Mouse (Mus musculus): Measurements from ENCODE around the gene Pck2.

The Pck2 gene

GRCm38 (mm10) chr14:55536116-55536745, 3.8 kb upstream of the Pck2 start:
- peak; percentile 65 for DNase-seq

DNA sequence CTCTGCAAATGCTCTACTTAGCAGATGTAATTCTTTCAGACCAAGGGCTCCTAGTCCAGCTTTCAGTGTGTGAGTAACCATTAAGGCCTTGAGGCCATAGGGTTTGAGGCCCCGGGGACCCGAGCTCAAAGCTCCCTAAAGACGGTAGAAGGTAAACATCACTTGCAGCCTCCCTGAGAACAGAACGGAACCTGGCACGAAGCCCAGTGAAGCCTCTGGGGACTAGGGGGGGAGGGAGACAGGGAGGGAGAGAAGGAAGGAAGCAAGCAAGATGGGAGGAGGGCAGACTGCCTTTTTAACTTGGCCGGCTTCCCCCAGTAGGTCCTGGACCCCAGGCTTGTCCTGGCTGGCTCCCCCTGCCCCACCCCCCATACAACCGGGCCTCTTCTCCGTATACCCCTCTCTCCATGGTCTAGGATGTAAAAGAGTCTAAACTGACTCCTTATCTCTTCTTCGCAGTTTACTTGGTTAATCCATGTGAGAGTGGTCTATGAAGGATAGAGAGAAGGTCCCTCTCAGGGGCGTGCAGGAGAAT, 788 bp downstream of the Pck2 start:
- peak; percentile 72 for DNase-seq

- DNase-seq = peak; percentile 26
Observed at GRCm38 (mm10) chr14:55542268-55542667, 2.2 kb downstream of the Pck2 start.

- no peak for DNase-seq
Observed at GRCm38 (mm10) chr14:55544334-55544733, 4.3 kb downstream of the Pck2 start.

DNA sequence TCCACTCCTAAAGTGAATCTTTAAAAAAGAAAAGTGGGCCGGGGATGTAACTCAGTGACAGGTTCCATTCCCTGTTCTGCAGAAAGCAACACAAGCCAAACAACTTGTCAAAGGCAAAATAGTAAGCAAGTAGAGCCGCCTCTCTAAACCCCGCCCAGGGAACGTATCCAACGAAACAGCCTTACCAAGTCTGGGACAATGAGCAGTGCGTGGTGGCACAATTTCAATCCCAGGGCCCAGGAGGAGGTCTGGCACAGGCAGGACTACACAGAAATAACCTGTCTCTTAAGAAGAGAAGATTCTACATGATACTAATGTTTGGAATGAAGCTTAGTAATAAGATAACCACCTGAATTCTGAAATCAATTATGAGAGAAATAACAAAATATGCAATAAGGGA, 10.1 kb downstream of the Pck2 start:
- DNase-seq = no peak

DNA sequence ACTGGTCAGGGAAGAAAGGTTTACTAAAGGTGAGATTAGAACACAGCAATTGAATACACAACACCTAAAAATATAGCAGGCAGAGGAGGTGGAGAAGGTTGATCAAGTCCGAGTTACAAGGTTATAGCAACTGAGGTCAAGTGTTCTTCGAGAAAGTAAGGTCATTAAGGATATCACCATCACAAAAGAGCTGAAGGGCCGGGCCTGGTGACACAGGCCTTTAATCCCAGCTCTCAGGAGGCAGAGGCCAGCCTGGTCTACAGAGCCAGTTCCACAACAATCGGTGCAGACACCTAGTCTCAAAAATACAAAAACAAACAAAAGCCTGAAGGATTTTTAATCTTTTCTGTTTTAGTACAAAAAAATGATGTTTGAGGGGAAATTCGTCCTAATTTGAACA, 11.3 kb downstream of the Pck2 start:
- DNase-seq = no peak

DNA sequence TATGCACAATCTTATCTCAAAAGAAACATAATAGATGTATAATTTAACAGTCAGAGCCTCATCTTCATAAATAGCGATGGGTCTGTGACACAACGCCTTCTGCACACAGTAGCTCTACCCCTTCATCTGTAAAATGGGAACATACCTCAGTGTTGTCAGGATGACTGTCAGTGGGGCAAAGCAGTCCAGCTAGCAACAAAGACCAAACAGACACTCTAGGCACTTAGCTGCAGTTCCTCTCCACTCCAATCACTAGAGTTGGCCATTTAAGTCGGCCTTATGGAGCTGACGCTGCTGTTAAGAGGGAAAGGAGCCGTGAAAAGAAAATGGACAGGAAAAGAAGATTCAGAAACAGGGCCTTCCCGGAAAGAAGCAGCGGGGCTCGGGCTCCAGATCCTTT, 11.7 kb downstream of the Pck2 start:
- no peak for DNase-seq

GRCm38 (mm10) chr14:55554635-55555034, 14.6 kb downstream of the Pck2 start:
- no peak for DNase-seq

DNA sequence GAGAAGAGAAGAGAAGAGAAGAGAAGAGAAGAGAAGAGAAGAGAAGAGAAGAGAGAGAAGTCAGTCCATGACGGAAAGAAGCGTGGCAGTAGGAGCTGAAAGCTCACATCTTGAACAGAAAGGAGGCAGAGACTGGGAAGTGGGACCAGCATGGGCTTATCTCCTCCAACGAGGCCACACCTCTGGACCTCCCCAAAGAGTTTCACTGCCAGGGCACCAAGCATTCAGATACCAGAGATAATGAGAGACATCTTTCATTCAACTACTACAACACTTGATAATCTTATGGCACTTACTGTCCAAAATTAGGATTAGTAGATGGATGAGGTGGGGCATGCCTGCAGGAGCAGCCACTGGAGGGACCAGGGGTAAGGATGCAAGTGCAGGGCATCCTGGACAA, 15.7 kb downstream of the Pck2 start:
- peak; percentile 39 for DNase-seq

DNA sequence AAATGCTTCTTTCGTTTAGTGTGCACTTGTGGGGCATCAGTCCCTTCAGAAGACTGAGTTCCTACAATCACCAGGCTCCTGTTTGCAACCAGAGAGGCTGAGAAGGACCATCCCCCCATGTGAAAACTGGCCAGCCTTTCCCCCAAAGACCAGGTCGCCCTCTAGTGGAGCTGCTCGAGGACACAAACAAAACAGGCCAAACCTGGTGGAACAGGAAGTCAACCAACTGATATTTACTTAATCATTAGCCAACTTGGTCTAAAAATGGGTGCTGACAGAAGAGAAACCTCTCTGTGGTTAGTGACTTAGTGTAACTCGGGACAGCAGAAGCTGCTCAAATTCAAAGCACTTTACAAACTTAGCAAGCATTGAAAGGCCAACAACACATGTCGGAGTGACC, 16.9 kb downstream of the Pck2 start:
- DNase-seq = peak; percentile 87

DNA sequence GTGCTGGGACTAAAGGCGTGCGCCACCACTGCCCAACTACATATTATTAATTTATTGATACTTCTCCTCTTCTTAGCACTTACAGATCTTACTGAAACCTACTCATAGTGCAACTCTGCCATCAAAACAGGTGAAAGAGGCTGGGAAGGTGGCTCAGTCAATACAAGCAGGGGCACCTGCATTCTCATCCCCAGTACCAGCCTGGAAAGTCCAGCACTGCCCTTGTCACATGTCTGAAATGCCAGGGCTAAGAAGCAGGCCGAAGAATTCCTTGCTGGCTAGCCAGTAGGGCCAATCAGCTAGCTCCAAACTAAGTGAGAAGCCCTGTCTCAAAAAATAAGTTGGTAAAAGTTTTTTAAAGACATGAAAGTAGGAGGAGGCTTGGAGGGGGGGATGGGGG, 17.5 kb downstream of the Pck2 start:
- no peak for DNase-seq

GRCm38 (mm10) chr14:55558740-55559448, 18.8 kb downstream of the Pck2 start:
- peak; percentile 32 for DNase-seq

DNA sequence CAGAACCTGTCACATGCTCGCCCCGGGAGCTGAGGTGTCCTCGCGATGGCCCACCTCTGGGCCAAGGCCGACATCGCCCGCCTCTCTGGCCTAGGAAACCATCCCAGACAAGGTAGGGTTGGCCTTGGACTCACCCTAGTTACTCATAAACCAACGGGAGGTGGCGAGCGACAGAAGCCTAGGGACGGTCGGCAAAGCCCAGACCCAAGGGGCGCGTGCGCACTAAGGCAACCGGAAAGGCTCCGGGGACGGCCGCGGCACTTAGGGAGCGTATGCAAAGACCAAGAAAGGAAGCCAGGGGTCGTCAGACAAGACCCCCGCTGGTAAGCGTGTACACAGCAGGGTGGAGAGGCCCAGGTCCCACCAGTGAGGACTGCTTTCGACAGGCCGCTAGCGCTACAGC, 19.7 kb downstream of the Pck2 start, which contains the start of gene Dcaf11:
Dcaf11 (plus strand) TSS at position 208 of the 403 bp plus-strand sequence.
- peak; percentile 94 for DNase-seq

DNA sequence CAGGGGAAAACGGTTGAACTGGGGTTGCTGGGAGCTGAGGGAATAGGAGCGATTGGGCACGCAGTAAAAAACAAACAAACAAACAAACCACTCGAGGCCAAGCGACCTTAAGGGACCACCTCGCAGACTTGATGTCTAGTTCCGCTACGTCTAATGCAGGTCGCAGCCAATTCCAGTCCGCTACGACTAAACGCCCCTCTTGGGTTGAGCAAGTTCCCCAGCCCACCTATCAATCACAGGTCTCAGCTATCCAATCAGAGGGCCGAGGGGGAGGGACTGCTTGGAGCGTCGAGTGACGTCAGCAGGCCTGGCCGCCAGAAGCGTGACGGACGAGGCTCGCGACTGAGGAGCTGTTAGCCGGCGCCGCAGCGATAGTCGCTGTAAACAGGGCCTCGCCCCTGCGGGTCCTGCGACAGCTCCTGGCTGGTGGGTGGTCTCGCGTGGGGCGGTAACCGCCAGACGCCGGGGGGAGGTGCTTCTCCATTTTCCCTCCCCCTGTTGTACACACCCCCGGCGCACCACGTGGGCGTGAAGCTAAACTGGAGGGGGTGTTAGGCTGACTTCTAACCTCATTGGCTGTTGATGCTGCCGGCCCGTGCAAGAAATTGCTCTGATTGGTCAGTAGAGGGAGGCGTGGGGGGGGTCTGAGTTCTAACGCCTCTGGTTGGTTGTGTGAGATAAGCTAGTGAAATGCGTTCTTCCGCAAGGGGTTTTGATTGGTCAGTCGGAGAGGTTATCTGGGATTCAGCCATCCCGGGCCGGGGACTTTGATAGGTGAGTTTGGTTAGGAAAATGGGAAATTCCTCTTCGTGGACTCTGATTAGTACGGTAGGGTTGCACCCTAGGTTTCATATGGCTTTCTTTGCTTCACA, 20.4 kb downstream of the Pck2 start, which contains the start of gene A730061H03Rik:
A730061H03Rik (minus strand) TSS at position 205 of the 872 bp plus-strand sequence.
- peak; percentile 99 for DNase-seq

- DNase-seq = no peak
Observed at GRCm38 (mm10) chr14:55561860-55562259, 21.8 kb downstream of the Pck2 start.

DNA sequence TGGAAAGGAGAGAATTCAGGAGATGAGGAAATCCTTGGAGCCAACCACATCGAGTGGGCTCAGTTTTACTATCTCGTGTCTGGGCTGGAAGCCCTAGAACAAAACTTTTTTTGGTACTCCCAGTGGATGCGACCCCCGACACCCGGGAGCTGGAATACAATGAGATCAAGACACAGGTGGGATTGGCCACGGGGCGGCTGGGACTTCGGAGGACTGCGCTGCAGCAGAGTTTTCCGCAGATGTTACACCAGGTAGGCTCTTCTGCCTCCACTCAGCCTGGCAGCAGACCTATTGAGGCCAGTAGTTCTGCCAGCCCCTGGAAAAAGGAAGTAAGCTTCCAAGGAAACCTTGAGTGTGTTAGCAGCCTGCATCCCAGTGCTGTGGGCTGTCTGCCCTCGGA, 23.2 kb downstream of the Pck2 start:
- DNase-seq = no peak

- DNase-seq = no peak
Observed at GRCm38 (mm10) chr14:55565748-55566147, 25.7 kb downstream of the Pck2 start.

- no peak for DNase-seq
Observed at GRCm38 (mm10) chr14:55567496-55567895, 27.4 kb downstream of the Pck2 start.

DNA sequence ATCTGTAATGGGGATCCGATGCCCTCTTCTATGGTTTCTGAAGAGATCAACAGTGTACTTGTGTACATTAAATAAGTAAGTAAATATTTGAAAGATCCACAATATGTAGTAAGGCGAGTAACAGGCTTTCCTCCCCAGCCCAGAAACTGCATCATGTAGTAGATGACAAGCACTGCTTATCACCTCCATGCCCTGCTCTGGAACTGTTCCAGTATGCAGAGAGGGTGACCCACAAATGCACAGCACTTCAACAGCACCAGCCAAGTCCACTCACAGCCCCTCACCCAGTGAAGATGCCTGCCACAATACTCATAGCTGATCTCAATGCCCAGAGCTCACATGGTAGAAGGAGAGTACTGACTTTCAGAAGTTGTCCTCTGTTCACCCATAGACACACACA, 30.5 kb downstream of the Pck2 start:
- no peak for DNase-seq

- no peak for DNase-seq
Observed at GRCm38 (mm10) chr14:55571760-55572159, 31.7 kb downstream of the Pck2 start.

DNA sequence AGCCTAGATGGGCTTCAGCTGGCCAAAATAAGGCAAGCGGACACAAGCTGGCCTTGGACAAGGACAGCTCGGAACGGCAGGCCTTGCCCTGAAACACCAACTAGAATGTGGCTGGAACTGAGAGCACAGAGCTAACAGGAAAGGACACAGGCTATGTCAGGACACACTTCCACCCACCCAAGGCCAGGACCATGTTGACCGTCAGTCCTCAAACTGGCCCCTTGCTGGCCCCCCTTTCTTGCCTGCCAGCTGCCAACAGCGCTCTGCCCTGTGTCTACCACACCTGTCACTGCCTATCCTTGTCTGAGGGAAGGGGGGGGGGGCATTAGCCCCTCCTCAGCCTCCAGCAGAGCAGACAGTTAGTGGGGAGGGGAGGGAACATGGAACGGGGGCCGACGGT, 35.2 kb downstream of the Pck2 start, which contains the start of gene Fitm1:
Fitm1 (plus strand) TSS at position 316 of the 400 bp plus-strand sequence.
- no peak for DNase-seq

GRCm38 (mm10) chr14:55575711-55576110, 35.6 kb downstream of the Pck2 start:
- no peak for DNase-seq

- DNase-seq = no peak
Observed at GRCm38 (mm10) chr14:55576376-55576775, 36.3 kb downstream of the Pck2 start.

Data from liver (tissue).